Mouse (Mus musculus) layer of hippocampus, adult 2 months (tissue): Measurements from ENCODE around the gene Dera. TPM values are rescaled to one million over a fixed set of nuclear protein-coding genes. Genes with fewer than 3 reads are reported as not detected.

Experiments used
- DNase-seq, 2 experiments: peaks; one replicate each; pipeline ENCODE4 v3.0.0; 2022; ENCODE audit warnings: low spot score in 2 of 2
- H3K27ac ChIP-seq: fragments of 200-600 bp; 2 replicates; pipeline ENCODE4 v1.8.1; 2022
- H3K4me3 ChIP-seq: fragments of 200-600 bp; 2 replicates; pipeline ENCODE4 v1.8.1; 2022; ENCODE audit warnings: mild to moderate bottlenecking
- CTCF ChIP-seq: fragments of 200-600 bp; conservative IDR thresholded peaks from 2 replicates; pipeline ENCODE4 v1.8.1; 2022; ENCODE audit warnings: antibody characterized with exemption, mild to moderate bottlenecking, moderate library complexity
- total RNA-seq, 2 experiments: library from RNA; stranded (reverse); gene quantifications; 2 replicates each; pipeline ENCODE4 v1.2.3; 2021

Dera gene
- total RNA-seq, 2 experiments from 2014 or later = 5.1 to 6.1 TPM

GRCm38 (mm10) chr6:137897671-137898070 lies 143.3 kb downstream of the Dera start:
- no peak for TF ChIP-seq CTCF
- no peak for DNase-seq
- no peak overlapping the region for H3K4me3 ChIP-seq
- peak overlapping the region; percentile 65; the same call in 1 of the 2 replicates for H3K27ac ChIP-seq

GRCm38 (mm10) chr6:137901255-137901654 lies 146.9 kb downstream of the Dera start:
- Histone ChIP-seq H3K4me3 (no peak overlapping the region), H3K27ac (no peak overlapping the region)
- TF ChIP-seq CTCF = no peak
- DNase-seq = no peak

Other genes starting within 250 kb of the Dera start
- 10 to 100 TPM; 42.3 to 44.9 TPM for gene Eps8, start 99.7 kb upstream of the Dera start, total RNA-seq
- gene Strap, start 19.5 kb upstream of the Dera start, total RNA-seq = 100 to 1,000 TPM; 110 to 112 TPM